Mouse (Mus musculus): ENCODE results near the gene Ppp1r12a. TPM values are rescaled to one million over a fixed set of nuclear protein-coding genes. Genes with fewer than 3 reads are reported as not detected.

Ppp1r12a gene
- polyA plus RNA-seq, 1 experiment = 18.1 TPM

DNA sequence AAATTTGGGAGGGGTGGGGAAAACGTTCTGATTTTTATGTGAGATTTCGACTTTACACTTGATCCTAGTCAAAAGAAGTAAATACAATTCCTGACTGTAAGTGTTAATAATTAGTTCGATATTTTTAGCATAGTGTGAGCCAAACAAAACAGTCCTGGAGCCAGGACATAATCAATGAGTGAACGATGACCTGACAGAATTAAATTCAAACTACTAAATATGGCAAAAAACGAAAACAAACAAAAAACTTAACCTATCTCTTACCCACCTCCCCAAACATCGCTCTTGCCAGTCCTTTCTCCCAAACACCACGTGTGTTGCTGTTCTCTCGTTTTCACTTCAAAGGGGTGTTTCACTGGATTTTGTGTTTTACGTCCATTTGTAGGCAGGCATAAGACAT is 15.0 kb upstream of the Ppp1r12a start:
- 68% methylated on average over 9 of the region's 9 CpGs for WGBS
- Histone ChIP-seq H3K36me3 (ENCODE audit: control insufficient read depth, insufficient read depth, low read length) (no peaks in the 10 kb centered on the region), H3K4me3 (ENCODE audit: insufficient read depth, low read depth, low read length) (no peak overlapping the region), H3K27me3 (replicated peaks; ENCODE audit: control insufficient read depth, insufficient read depth, low read length) (no peaks in the 10 kb centered on the region), H3K27ac (ENCODE audit: insufficient read depth, low read depth, low read length) (no peak overlapping the region), H3K4me1 (ENCODE audit: control insufficient read depth, insufficient read depth, low read length) (no peaks in the 10 kb centered on the region)
- no peak for DNase-seq
- TF ChIP-seq POLR2A (IDR thresholded peaks at IDR 0.05; ENCODE audit: low read depth, low read length) (no peak), CTCF (conservative IDR thresholded peaks at IDR 0.05; ENCODE audit: insufficient read depth, insufficient read length, low read depth, low read length) (no peak)

DNA sequence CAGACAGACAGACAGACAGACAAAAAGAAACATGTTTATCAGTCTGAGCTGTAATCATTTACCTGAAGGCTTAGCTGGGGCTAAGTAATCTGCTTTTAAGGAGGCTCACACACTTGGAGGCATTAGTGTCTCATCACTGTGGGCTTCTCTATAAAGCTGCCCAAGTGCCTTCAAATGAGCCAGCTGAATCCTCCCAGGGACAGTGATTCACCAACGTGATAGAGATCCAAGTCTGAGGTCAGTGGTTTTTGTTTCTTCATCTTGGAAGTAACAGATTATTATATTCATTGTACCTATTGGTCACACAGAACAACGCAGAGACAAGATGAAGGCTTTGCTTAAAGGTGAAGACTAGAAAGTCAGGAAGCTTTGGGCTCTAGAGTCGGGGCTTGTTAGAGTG is 8.7 kb upstream of the Ppp1r12a start:
- no peak overlapping the region for H3K27ac ChIP-seq (ENCODE audit: insufficient read depth, low read depth, low read length)
- no peaks in the 10 kb centered on the region for H3K4me1 ChIP-seq (ENCODE audit: control insufficient read depth, insufficient read depth, low read length)
- DNase-seq = no peak
- TF ChIP-seq CTCF (conservative IDR thresholded peaks at IDR 0.05; ENCODE audit: insufficient read depth, insufficient read length, low read depth, low read length) (no peak), POLR2A (IDR thresholded peaks at IDR 0.05; ENCODE audit: low read depth, low read length) (no peak)
- H3K4me3 ChIP-seq (ENCODE audit: insufficient read depth, low read depth, low read length) = no peak overlapping the region
- 79% methylated on average over 3 of the region's 3 CpGs for WGBS
- no peaks in the 10 kb centered on the region for H3K36me3 ChIP-seq (ENCODE audit: control insufficient read depth, insufficient read depth, low read length)
- no peaks in the 10 kb centered on the region for H3K27me3 ChIP-seq (replicated peaks; ENCODE audit: control insufficient read depth, insufficient read depth, low read length)

DNA sequence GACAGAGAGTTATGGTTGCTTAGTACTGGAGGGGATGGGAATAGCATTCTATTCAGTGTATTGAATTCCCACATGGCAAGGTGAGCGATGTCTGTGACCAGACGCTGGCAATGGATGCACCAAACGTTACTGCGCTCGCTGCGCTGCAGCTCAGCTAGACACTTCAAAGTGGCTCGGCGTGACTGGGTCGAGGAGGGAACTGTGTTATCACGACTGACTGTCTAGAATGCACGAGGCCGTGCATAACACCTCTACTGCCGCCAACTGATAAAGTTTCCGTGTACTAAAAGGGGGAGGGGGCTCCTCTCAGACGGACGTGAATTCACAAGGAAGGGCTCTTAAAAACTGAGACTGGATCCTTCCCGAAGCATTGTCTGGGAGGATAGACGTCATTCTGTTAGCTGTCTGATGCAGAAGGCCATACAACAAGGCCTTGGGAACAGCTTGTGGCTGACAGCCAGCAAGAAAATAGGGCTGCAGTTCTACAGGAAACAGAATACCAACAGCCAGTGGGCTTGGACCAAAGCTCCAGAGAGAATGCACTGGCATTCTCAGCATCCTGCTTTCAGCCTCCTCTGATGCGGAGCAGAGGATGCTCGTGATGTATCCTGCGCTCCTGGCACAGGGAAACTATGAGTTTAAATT is 6.8 kb upstream of the Ppp1r12a start:
- Histone ChIP-seq H3K27me3 (replicated peaks; ENCODE audit: control insufficient read depth, insufficient read depth, low read length) (no peaks in the 10 kb centered on the region), H3K4me3 (ENCODE audit: insufficient read depth, low read depth, low read length) (no peak overlapping the region), H3K36me3 (ENCODE audit: control insufficient read depth, insufficient read depth, low read length) (no peaks in the 10 kb centered on the region), H3K4me1 (ENCODE audit: control insufficient read depth, insufficient read depth, low read length) (no peaks in the 10 kb centered on the region), H3K27ac (ENCODE audit: insufficient read depth, low read depth, low read length) (no peak overlapping the region)
- 67% methylated on average over 21 of the region's 21 CpGs for WGBS
- no peak for DNase-seq
- no peak for TF ChIP-seq CTCF (conservative IDR thresholded peaks at IDR 0.05; ENCODE audit: insufficient read depth, insufficient read length, low read depth, low read length)
- no peak for TF ChIP-seq POLR2A (IDR thresholded peaks at IDR 0.05; ENCODE audit: low read depth, low read length)

DNA sequence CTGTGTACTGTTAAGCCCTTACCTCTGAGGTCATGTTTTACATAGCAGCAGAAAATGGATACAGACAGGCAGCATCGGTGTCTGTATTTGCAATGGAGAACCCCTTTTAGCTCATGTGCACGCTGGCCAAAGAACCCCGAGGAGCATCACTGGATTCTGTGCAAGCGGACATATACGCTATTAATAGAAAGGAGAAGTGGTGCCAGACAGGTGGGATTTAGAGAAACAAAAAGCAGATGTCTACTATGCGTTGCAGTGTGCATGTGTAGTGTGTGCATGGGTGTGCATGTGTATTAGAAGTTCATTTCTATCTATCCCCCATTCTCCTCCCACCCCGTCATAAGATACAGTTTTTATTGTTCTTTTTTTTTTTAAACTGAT is 6.3 kb upstream of the Ppp1r12a start:
- Histone ChIP-seq H3K27ac (ENCODE audit: insufficient read depth, low read depth, low read length) (no peak overlapping the region), H3K4me3 (ENCODE audit: insufficient read depth, low read depth, low read length) (no peak overlapping the region), H3K4me1 (ENCODE audit: control insufficient read depth, insufficient read depth, low read length) (no peaks in the 10 kb centered on the region), H3K36me3 (ENCODE audit: control insufficient read depth, insufficient read depth, low read length) (no peaks in the 10 kb centered on the region), H3K27me3 (replicated peaks; ENCODE audit: control insufficient read depth, insufficient read depth, low read length) (no peaks in the 10 kb centered on the region)
- DNase-seq = no peak
- 84% methylated on average over 7 of the region's 7 CpGs for WGBS
- TF ChIP-seq CTCF (conservative IDR thresholded peaks at IDR 0.05; ENCODE audit: insufficient read depth, insufficient read length, low read depth, low read length) = no peak
- no peak for TF ChIP-seq POLR2A (IDR thresholded peaks at IDR 0.05; ENCODE audit: low read depth, low read length)

DNA sequence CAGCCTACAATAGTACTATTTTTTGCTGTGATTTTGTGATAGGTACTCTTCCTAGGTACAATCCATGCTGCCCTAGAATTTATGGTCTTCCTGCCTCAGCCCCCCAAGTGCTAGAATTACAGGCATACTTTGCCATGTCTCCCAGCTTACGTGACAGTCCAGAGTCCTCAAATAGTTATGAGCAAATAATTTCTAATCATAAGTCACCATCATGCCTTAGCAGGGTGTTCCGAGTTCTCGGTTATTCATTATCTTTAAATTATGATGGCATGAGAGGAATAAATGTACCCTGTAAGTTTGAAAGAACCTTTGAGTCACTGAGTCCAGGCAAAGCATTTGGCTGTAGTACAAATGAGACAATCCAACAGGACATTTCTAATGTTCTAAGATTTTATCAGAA is 5.9 kb upstream of the Ppp1r12a start:
- H3K36me3 ChIP-seq (ENCODE audit: control insufficient read depth, insufficient read depth, low read length) = no peaks in the 10 kb centered on the region
- no peaks in the 10 kb centered on the region for H3K27me3 ChIP-seq (replicated peaks; ENCODE audit: control insufficient read depth, insufficient read depth, low read length)
- WGBS = 79% methylated on average over 3 of the region's 3 CpGs
- no peaks in the 10 kb centered on the region for H3K4me1 ChIP-seq (ENCODE audit: control insufficient read depth, insufficient read depth, low read length)
- DNase-seq = no peak
- H3K4me3 ChIP-seq (ENCODE audit: insufficient read depth, low read depth, low read length) = no peak overlapping the region
- TF ChIP-seq POLR2A (IDR thresholded peaks at IDR 0.05; ENCODE audit: low read depth, low read length) (no peak), CTCF (conservative IDR thresholded peaks at IDR 0.05; ENCODE audit: insufficient read depth, insufficient read length, low read depth, low read length) (no peak)
- H3K27ac ChIP-seq (ENCODE audit: insufficient read depth, low read depth, low read length) = no peak overlapping the region

DNA sequence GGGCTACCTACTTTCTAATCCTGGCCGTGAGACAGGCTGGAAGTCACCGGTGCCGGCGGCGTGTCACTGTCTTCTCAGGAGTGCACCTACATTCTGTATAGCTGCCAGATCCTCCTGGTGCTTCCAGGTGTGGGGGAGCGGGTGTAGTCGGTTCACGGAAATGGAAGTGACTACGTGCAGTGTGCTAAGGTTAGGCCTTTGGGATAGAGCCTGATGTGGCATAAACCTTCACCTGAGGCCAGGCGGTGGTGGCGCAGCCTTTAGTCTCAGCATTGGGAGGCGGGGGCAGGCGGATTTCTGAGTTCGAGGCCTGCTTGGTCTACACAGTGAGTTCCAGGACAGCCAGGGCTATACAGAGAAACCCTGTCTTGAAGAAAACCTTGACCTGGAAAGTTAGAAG is 3.0 kb upstream of the Ppp1r12a start:
- 92% methylated on average over 14 of the region's 14 CpGs for WGBS
- TF ChIP-seq CTCF (conservative IDR thresholded peaks at IDR 0.05; ENCODE audit: insufficient read depth, insufficient read length, low read depth, low read length) (no peak), POLR2A (IDR thresholded peaks at IDR 0.05; ENCODE audit: low read depth, low read length) (no peak)
- no peaks in the 10 kb centered on the region; the same call in 1 of the 2 replicates for H3K4me1 ChIP-seq (ENCODE audit: control insufficient read depth, insufficient read depth, low read length)

DNA sequence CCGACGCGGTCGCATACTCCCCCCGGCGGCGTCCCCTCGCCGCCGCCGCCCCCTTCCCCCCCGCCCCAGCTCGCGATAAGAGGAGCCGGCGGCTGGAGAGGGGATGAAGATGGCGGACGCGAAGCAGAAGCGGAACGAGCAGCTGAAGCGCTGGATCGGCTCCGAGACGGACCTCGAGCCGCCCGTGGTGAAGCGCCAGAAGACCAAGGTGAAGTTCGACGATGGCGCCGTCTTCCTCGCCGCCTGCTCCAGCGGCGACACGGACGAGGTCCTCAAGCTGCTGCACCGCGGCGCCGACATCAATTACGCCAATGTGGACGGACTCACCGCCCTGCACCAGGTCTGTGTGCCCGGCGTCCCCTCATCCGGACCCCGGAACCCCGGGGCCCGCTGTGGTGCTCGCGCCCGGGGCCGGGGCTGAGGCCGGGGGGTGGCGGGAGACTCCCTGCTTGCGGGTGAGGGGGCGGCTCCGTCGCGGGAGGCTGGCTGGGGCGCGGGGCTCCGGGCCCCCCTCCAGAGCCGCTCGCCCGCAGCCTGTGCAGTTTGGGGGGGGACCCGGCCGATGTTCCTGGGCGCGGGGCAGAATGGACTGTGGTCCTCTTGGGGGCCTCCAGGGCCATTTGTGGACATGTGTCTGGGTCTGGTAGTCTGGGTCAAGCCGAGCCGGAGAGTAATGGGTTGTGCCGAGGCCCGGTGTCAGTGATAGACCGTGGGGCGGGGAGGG is 466 bp downstream of the Ppp1r12a start:
- Histone ChIP-seq H3K4me1 (ENCODE audit: control insufficient read depth, insufficient read depth, low read length) (peaks cover 9% of the 10 kb centered on the region; the same call in 1 of the 2 replicates), H3K4me3 (ENCODE audit: insufficient read depth, low read depth, low read length) (peak overlapping the region; percentile 100), H3K36me3 (ENCODE audit: control insufficient read depth, insufficient read depth, low read length) (no peaks in the 10 kb centered on the region), H3K27ac (ENCODE audit: insufficient read depth, low read depth, low read length) (peak overlapping the region; percentile 99), H3K27me3 (replicated peaks; ENCODE audit: control insufficient read depth, insufficient read depth, low read length) (no peaks in the 10 kb centered on the region)
- TF ChIP-seq POLR2A (IDR thresholded peaks at IDR 0.05; ENCODE audit: low read depth, low read length) (no peak), CTCF (conservative IDR thresholded peaks at IDR 0.05; ENCODE audit: insufficient read depth, insufficient read length, low read depth, low read length) (no peak)
- DNase-seq = peak; percentile 39
- WGBS = under 1% methylated on average over 71 of the region's 79 CpGs

More for the DNA sequence above, 3.0 kb upstream of the Ppp1r12a start:
- no peaks in the 10 kb centered on the region for H3K27me3 ChIP-seq (replicated peaks; ENCODE audit: control insufficient read depth, insufficient read depth, low read length)
- no peak for DNase-seq
- H3K27ac ChIP-seq (ENCODE audit: insufficient read depth, low read depth, low read length) = no peak overlapping the region
- H3K36me3 ChIP-seq (ENCODE audit: control insufficient read depth, insufficient read depth, low read length) = no peaks in the 10 kb centered on the region
- no peak overlapping the region for H3K4me3 ChIP-seq (ENCODE audit: insufficient read depth, low read depth, low read length)

Data from kidney, adult 2 months (tissue).